Mouse (Mus musculus) cerebellum, adult 2 months (tissue): ENCODE results near the gene Arpp19. TPM values are rescaled to one million over a fixed set of nuclear protein-coding genes. Genes with fewer than 3 reads are reported as not detected.

Source experiments
- DNase-seq, 2 experiments: peaks; one replicate each; pipeline ENCODE4 v3.0.0; 2021
- H3K27ac ChIP-seq: fragments of 200-500 bp; 2 replicates; pipeline ENCODE4 v1.5.1; 2012; ENCODE audit warnings: low read length, control low read depth, inconsistent platforms; ENCODE audit not compliant: insufficient read depth
- H3K27me3 ChIP-seq: fragments of 200-500 bp; 2 replicates; pipeline ENCODE4 v1.6.1; 2012; ENCODE audit warnings: inconsistent platforms, mild to moderate bottlenecking, low read length, moderate library complexity; ENCODE audit not compliant: control insufficient read depth, insufficient read depth
- H3K4me1 ChIP-seq: fragments of 200-500 bp; 2 replicates; pipeline ENCODE4 v1.6.1; 2011; ENCODE audit warnings: low read length; ENCODE audit not compliant: control insufficient read depth, insufficient read depth
- H3K4me3 ChIP-seq: fragments of 200-500 bp; replicated peaks from 2 replicates; pipeline ENCODE3; 2011; ENCODE audit warnings: mild to moderate bottlenecking, low read depth, low read length, control low read depth; ENCODE audit not compliant: insufficient read depth
- CTCF ChIP-seq: fragments of 200-500 bp; IDR thresholded peaks from 2 replicates; pipeline ENCODE4 v1.5.1; 2011; ENCODE audit warnings: low read depth, mild to moderate bottlenecking, control low read depth, low read length, moderate library complexity, borderline replicate concordance; ENCODE audit not compliant: insufficient read depth
- POLR2A ChIP-seq: fragments of 200-500 bp; IDR thresholded peaks from 2 replicates; pipeline ENCODE4 v1.6.1; 2011; ENCODE audit warnings: low read length, control low read depth, borderline replicate concordance; ENCODE audit not compliant: insufficient read depth
- WGBS: fragments of 180-500 bp; shearing (Covaris S2); methylation state at CpG from one replicate; pipeline ENCODE4 v1.1.7; 2018; 5-methylcytosine and 5-hydroxymethylcytosine counted together
- polyA plus RNA-seq: library from polyadenylated mRNA; depleted of rRNA; stranded (reverse); fragments of >200 nt; gene quantifications from 2 replicates; pipeline ENCODE4 v1.2.3, GENCODE M21; 2012

The Arpp19 gene
- polyA plus RNA-seq, 1 experiment, result 74.5 TPM

- under 1% methylated on average over 84 of the region's 92 CpGs for WGBS
- Histone ChIP-seq H3K4me1 (no peaks in the 10 kb centered on the region), H3K27me3 (no peaks in the 10 kb centered on the region), H3K4me3 (peak overlapping the region; percentile 95), H3K27ac (peak overlapping the region; percentile 96)
- TF ChIP-seq CTCF (peak; percentile 4; the same call in 1 of the 2 replicates), POLR2A (peak; percentile 71)
- DNase-seq, result peak; percentile 89 to 92
Observed at GRCm38 (mm10) chr9:75071029-75071705, 33.8 kb downstream of the Arpp19 start.

- peak overlapping the region; percentile 91 for H3K27ac ChIP-seq
- no peaks in the 10 kb centered on the region for H3K27me3 ChIP-seq
- DNase-seq, result no peak
- TF ChIP-seq POLR2A, result no peak
- no peak for TF ChIP-seq CTCF
- under 1% methylated on average over 29 of the region's 29 CpGs for WGBS
- peak overlapping the region; percentile 95 for H3K4me3 ChIP-seq
- H3K4me1 ChIP-seq, result no peaks in the 10 kb centered on the region
Observed at GRCm38 (mm10) chr9:75071706-75072192, 34.3 kb downstream of the Arpp19 start.

- DNase-seq, result peak in 1 of 2 experiments; percentile 37
- Histone ChIP-seq H3K27me3 (no peaks in the 10 kb centered on the region), H3K4me3 (peak overlapping the region; percentile 95), H3K4me1 (no peaks in the 10 kb centered on the region), H3K27ac (no peak overlapping the region; the same call in 1 of the 2 replicates)
- TF ChIP-seq CTCF (no peak), POLR2A (no peak)
- WGBS, result 6% methylated on average over 3 of the region's 3 CpGs
Observed at GRCm38 (mm10) chr9:75072361-75072760, 34.9 kb downstream of the Arpp19 start.

- no peak overlapping the region for H3K27ac ChIP-seq
- TF ChIP-seq POLR2A, result no peak
- no peak for TF ChIP-seq CTCF
- no peaks in the 10 kb centered on the region; the same call in 1 of the 2 replicates for H3K4me1 ChIP-seq
- no peak for DNase-seq
- H3K4me3 ChIP-seq, result no peak overlapping the region
- H3K27me3 ChIP-seq, result no peaks in the 10 kb centered on the region
Observed at GRCm38 (mm10) chr9:75077191-75077590, 39.8 kb downstream of the Arpp19 start.

- no peak overlapping the region for H3K4me3 ChIP-seq
- DNase-seq, result no peak
- H3K27me3 ChIP-seq, result no peaks in the 10 kb centered on the region
- no peak overlapping the region for H3K27ac ChIP-seq
- WGBS, result 66% methylated on average over 5 of the region's 5 CpGs
- peaks cover 8% of the 10 kb centered on the region; the same call in 1 of the 2 replicates for H3K4me1 ChIP-seq
- no peak for TF ChIP-seq CTCF
- TF ChIP-seq POLR2A, result no peak
Observed at GRCm38 (mm10) chr9:75085242-75085824, 47.9 kb downstream of the Arpp19 start.

- no peak overlapping the region for H3K27ac ChIP-seq
- H3K4me3 ChIP-seq, result no peak overlapping the region
- WGBS, result 21% methylated on average over 2 of the region's 2 CpGs
- TF ChIP-seq POLR2A (no peak), CTCF (no peak)
- DNase-seq, result no peak
- no peaks in the 10 kb centered on the region for H3K27me3 ChIP-seq
- H3K4me1 ChIP-seq, result peaks cover 12% of the 10 kb centered on the region
Observed at GRCm38 (mm10) chr9:75087823-75088222, 50.4 kb downstream of the Arpp19 start.

GRCm38 (mm10) chr9:75089285-75089684 is 51.9 kb downstream of the Arpp19 start:
- no peaks in the 10 kb centered on the region for H3K27me3 ChIP-seq
- WGBS, result 64% methylated on average over 3 of the region's 3 CpGs
- TF ChIP-seq POLR2A (no peak), CTCF (no peak)
- no peak for DNase-seq
- H3K4me3 ChIP-seq, result no peak overlapping the region
- no peak overlapping the region for H3K27ac ChIP-seq
- H3K4me1 ChIP-seq, result peaks cover 12% of the 10 kb centered on the region

GRCm38 (mm10) chr9:75092134-75092533 is 54.7 kb downstream of the Arpp19 start:
- no peak for TF ChIP-seq CTCF
- TF ChIP-seq POLR2A, result no peak
- WGBS, result 91% methylated on average over 1 of the region's 1 CpGs
- no peak overlapping the region for H3K27ac ChIP-seq
- no peak for DNase-seq
- H3K27me3 ChIP-seq, result no peaks in the 10 kb centered on the region
- H3K4me1 ChIP-seq, result peaks cover 7% of the 10 kb centered on the region
- no peak overlapping the region for H3K4me3 ChIP-seq
